Mouse (Mus musculus): Measurements from ENCODE around the gene Pdcd6. TPM values are rescaled to one million over a fixed set of nuclear protein-coding genes. Genes with fewer than 3 reads are reported as not detected.

Gene Pdcd6
- total RNA-seq (2021) = 10 to 100 TPM; 41.8 to 42.4 TPM
- long read RNA-seq, experiment 1, transcript Pdcd6-201 (6 exons, 1,131 nt) = major isoform, 30 of 58 reads
- long read RNA-seq, experiment 1, transcript Pdcd6-203 (6 exons, 1,376 nt) = minor isoform, 23 of 58 reads
- long read RNA-seq, experiment 1, partial matches to known transcripts = 0 of 58 reads
- long read RNA-seq, experiment 1, other reads (novel, unspliced or antisense) = 5 of 58 reads
- long read RNA-seq, experiment 2, transcript Pdcd6-203 (6 exons, 1,376 nt) = minor isoform, 10 of 48 reads
- long read RNA-seq, experiment 2, transcript Pdcd6-201 (6 exons, 1,131 nt) = major isoform, 33 of 48 reads
- long read RNA-seq, experiment 2, partial matches to known transcripts = 0 of 48 reads
- long read RNA-seq, experiment 2, other reads (novel, unspliced or antisense) = 3 of 48 reads

- DNase-seq (ENCODE audit: low spot score in 2 of 2) = peak; percentile 79 to 88
Observed at GRCm38 (mm10) chr13:74317170-74317849, at the start of gene Pdcd6. TSS of gene Pdcd6 (minus strand) at chr13:74317580.

DNA sequence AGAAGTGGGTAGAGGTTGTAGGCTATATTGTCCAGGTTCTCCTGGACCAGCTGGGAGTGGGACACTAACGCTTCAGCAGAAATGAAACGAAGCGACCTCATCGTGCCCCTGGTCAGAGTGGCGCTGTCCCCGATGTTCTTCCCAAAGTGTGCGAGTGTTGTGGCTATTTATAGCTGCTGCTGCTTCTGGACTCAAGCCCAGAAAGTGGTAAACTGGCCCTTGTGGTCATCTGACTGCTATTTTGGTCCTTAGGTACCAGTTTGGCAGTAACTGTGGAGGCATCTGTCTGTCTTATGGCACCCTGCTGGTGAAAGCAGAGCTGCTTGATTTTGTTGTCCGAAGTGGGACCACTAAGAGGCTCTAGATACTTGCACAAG is 46.5 kb upstream of the Pdcd6 start, which contains the start of gene Lrrc14b:
Lrrc14b (minus strand) TSS at position 147 of the 377 bp plus-strand sequence.
- DNase-seq (ENCODE audit: low spot score in 2 of 2) = peak in 1 of 2 experiments; percentile 16

DNA sequence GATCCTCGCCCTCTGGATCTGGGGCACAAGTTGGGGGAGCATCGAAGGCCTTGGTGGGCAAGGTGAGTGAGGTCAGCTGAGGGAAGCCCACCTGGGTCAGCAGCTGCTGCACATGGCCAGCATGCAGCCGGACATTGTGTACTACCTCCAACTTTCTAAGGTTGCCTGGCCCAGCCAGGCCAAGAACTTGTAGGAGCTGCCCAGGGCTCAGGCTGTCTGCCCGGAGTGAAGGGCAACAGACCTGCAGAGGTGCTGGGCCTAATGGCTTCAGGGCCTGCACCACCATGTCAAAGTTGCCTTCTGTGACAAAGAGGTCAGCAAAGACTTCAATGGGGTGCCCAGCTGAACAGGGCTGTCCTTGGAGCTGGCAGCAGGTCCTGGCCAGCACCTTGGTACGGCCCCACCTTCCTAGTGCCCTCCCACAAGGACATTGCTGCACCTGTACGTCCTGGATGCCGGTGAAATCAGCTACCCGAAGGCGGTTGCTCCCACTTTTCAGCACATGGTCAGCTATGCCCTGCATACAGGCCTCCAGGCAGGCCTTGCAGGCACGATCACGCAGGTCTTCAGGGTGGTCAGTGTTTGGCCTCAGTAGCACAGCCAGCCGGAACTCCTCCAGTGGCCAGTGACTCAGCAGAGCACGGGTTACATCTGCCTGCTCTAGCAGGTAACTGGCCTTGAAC is 45.9 kb upstream of the Pdcd6 start:
- DNase-seq (ENCODE audit: low spot score in 2 of 2) = peak in 1 of 2 experiments; percentile 13

GRCm38 (mm10) chr13:74362218-74362617 is 44.8 kb upstream of the Pdcd6 start:
- no peak for DNase-seq (ENCODE audit: low spot score in 2 of 2)

DNA sequence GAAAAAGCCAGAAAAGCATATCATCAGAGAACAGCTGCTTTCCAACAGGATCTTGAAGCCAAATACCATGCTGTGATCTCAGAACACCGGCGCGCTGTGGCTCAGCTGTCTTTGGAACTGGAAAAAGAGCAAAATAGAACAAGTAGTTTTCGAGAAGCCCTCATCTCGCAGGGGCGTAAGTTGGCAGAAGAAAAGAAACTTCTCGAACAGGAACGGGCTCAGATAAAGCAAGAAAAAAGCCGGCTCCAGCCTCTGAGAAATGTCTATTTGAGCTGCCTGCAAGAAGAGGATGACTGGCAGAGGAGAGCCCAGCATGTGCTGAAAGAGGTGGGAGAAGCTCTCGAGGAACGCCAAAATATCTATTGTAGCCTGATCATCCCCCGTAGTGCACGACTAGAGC is 39.1 kb upstream of the Pdcd6 start:
- DNase-seq (ENCODE audit: low spot score in 2 of 2) = no peak

DNA sequence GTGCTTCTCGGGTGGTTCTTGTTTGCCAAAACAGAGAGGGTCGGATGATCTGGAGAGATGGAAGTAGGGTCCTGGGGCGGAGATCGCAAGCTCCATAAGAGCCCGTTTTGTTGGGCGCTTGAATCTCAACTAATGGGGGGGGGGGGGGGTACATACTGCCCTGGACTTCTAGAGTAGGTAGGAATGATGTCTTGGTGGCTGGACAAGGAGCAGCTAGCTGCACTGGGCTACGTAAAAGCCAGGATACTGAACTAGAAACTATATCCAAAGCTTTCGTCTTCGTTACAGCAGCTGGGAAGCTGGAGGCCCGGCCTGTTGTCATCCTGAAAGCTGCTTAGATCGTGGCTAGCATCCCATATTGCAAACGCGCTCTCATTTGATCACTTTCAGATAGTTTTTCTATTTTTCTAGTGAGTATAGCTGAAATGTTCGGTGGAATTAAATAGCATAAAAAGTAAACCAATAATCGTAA is 33.1 kb upstream of the Pdcd6 start:
- no peak for DNase-seq (ENCODE audit: low spot score in 2 of 2)

DNA sequence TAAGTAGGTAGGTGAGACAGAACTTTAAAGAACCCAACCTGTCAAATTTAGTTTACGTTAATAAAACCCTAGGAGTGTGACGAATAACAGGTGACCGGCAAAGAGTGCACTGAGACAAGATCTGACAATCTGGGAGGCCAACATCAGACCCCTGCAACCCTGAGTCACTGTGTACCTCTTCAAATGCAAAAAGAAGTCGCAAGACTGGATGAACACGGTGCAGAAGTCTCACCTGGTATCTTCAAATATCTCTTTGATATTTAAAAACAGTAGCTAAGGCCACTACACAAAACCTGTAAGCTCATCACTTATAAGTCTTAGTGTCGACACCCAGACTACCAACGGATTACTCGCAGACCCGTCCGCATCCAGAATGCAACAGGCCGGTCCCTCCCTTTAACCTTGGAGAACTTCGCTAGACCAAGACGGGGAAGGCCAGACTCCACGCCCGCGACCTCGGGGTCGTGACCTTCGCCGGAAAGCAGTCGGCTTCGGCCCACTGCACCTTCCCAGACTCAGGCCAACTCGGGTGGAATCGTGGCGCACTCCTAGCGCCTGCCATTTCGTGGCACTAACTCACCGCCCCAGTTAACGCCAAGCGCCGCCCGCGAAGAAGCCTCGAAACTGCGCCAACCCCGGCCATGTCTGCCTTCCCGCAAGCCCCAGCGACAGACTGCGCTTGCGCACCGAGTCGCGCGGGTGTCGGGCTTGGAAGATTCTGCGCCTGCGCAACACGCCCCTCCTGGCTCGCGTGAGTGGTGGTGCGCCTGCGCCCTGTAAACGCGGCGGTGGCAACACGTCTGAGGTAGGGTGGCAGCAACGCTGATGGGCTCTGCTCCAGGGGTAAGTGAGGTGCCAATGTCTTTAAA is 32.4 kb upstream of the Pdcd6 start, which contains the start of the genes Sdha and Ccdc127:
Sdha (minus strand) TSS at position 715 of the 869 bp plus-strand sequence.
Ccdc127 (plus strand) TSS at position 744 of the 869 bp plus-strand sequence.
- peak; percentile 95 to 97 for DNase-seq (ENCODE audit: low spot score in 2 of 2)

GRCm38 (mm10) chr13:74341036-74341435 is 23.7 kb upstream of the Pdcd6 start:
- peak in 1 of 2 experiments; percentile 17 for DNase-seq (ENCODE audit: low spot score in 2 of 2)

GRCm38 (mm10) chr13:74329321-74329720 is 11.9 kb upstream of the Pdcd6 start:
- DNase-seq (ENCODE audit: low spot score in 2 of 2) = no peak

DNA sequence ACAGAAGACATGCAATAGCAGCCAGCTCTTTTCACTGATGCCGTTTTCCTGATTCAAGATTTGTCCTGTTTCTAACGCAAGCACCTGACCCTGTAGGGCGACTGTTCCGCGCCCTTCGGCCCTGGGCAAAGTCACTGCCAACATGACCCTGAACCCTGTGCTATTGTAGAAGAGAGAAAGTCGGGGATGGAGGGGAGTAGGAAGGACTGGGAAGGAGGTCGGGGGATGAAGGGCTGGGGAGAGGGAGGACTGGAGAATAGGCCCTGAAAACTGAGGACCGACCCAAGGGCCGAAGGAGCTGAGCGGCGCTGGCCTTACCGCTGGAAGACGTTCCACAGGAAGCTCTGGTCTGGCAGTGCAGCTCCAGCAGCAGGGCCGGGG is 601 bp downstream of the Pdcd6 start:
- DNase-seq (ENCODE audit: low spot score in 2 of 2) = no peak

- no peak for DNase-seq (ENCODE audit: low spot score in 2 of 2)
Observed at GRCm38 (mm10) chr13:74316386-74316785, 994 bp downstream of the Pdcd6 start.

GRCm38 (mm10) chr13:74314616-74315015 is 2.8 kb downstream of the Pdcd6 start:
- DNase-seq (ENCODE audit: low spot score in 2 of 2) = no peak

DNA sequence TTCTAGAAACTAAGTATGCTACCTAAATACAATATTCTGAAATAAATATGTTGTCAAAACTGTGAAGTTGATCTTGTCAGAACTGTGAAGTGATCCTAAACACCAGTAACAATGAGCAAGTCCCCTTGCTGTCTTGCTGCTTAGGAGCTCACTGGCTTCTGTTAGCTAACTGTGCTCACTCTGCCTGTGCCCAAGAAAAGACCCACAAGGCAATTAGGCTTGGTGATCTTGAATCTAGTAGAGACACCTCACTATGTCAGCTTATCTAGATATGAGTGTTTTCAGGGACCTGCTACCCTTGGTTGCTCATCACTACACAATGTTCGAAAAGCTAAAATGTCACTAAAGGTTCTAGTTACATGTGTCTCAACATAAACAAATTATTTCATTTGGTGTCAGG is 11.6 kb downstream of the Pdcd6 start:
- DNase-seq (ENCODE audit: low spot score in 2 of 2) = no peak

DNA sequence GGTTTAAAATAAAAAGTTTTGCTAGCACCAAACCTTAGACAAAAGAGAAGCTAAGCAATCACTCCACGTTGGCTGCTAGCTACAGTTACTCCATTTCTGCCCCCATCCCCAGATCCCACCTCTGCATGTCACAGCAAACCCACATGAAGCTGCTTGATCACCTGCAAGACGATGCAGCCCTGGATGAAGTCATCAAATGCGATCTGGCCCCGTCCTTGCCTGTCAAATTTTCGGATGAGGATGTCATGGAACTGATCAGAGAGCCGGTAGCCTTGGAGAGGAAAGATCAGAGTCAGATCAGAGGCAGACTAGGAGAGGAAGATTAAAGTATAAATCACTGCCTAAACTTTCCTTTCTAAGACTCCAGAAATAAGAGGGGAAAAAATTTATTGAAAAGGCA is 12.0 kb downstream of the Pdcd6 start:
- no peak for DNase-seq (ENCODE audit: low spot score in 2 of 2)

DNA sequence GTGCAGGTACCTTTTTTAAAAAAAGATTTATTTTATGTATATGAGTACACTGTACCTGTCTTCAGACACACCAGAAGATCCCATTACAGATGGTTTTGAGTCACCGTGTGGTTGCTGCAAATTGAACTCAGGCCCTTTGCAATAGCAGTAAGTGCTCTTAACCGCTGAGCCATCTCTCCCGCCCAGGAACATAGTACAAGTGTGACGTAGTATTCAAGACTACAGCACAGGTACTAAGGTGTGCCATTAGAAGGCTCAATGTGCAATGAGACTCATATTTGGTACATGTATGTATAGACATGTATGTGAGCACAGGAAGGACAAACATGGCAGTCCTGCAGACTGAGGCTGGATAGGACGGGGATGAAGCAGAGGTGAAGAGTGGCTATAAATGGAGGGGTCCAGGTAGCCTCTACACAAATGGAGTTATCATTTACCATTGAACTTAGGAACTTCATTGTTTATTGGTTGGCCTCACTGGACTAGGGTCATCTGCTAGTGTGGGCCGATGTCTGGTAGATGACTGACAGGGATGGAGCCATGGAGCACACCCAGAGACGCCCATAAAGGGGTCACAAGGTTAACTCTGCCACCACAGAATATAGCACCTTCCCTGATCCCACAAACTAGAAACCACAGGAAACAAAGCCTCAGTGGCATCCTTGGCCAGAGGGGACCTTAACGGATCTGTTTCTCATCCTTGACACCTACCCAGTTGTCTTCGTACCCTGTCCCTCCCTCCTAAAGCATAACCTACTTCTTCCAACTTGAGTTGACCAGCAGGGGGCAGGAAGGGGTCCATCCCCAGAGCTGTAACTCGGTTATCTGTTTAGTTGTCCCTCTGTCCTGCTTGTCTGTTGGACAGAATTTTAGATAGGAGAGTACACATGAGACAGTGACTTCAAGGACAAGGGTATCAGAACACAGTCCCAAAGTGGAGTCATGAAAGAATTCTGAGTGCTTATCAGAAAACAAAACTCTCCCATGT is 15.0 kb downstream of the Pdcd6 start:
- DNase-seq (ENCODE audit: low spot score in 2 of 2) = no peak

DNA sequence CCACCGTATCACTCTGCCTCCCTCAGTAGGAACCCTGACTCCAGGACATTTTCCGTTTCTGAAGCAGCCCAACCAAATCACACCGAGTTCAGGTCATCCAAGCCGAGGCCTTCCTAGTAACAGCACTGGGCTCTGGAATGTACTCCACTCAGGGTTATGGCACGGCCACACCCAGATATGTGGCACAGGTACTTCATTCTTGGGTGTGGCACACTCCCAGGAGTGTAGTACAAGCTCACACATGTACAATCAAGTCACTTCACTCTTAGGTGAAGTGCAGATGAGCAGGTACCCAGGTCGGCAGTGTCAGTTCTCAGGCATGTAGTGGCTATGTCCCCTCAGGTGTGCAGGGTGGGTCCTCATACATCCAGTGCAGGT is 15.8 kb downstream of the Pdcd6 start:
- DNase-seq (ENCODE audit: low spot score in 2 of 2) = no peak

- peak; percentile 38 to 57 for DNase-seq (ENCODE audit: low spot score in 2 of 2)
Observed at GRCm38 (mm10) chr13:74300925-74301606, 16.3 kb downstream of the Pdcd6 start.

GRCm38 (mm10) chr13:74296376-74296775 is 21.0 kb downstream of the Pdcd6 start:
- no peak for DNase-seq (ENCODE audit: low spot score in 2 of 2)

DNA sequence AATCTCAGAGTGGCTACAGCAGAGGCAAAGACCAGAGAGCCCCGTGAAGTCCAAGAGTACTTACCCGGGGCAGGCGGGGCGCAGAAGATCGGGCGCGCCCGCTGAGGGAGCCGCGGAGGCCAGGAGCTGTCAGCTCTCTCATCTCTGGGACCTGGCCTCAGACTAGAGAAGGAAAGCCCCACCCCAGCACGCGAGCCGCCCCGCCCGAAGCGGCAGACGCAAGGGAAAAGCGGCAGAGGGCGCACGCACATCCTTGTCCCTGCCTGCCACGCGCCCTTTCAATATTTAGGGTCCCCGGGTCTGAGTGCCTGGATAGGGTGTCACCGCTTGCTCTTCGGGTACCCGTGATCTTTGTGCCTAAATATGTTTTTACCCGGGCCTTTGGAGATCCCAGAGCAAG is 25.2 kb downstream of the Pdcd6 start, which contains the start of gene Ahrr:
Ahrr (minus strand) TSS at position 165 of the 400 bp plus-strand sequence.
- peak in 1 of 2 experiments; percentile 47 for DNase-seq (ENCODE audit: low spot score in 2 of 2)

Data from gastrocnemius, postnatal 4 days (tissue).